Mouse (Mus musculus): ENCODE measurements around the gene Adgrf5. TPM values are rescaled to one million over a fixed set of nuclear protein-coding genes. Genes with fewer than 3 reads are reported as not detected.

Gene Adgrf5
- total and polyA plus RNA-seq, 3 experiments: not detected

DNA sequence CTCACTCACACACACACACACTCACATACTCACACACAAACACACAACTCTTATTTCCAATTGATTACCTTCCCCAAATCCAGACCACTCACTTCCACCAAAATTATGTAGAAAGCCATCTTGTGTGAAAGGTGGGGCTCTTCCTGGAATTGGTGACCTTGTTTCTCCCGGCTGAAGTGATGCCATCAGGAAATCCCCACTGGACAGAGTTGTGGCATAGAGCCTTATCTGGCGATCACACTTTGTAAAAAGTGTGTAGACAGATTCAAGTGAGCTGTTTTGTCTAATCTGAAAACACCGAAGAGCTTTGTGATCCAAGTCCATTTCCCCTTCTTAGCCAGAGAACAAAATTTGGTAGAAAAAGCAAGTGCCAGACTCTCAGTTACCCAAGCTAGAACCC lies 46.1 kb downstream of the Adgrf5 start:
- H3K27me3 ChIP-seq (replicated peaks): no peaks in the 10 kb centered on the region
- H3K4me3 ChIP-seq (replicated peaks in 1 of 3; ENCODE audit: low read depth in 2 of 3, low read length in 2 of 3, poor library complexity in 1 of 3): no peak overlapping the region
- no peak overlapping the region for H3K9ac ChIP-seq (ENCODE audit: insufficient read depth, low read depth)
- no peaks in the 10 kb centered on the region; the same call in 1 of the 2 replicates for H3K79me2 ChIP-seq (replicated peaks; ENCODE audit: control insufficient read depth, extremely low read depth, insufficient read depth, poor library complexity, severe bottlenecking)
- peaks cover 45% of the 10 kb centered on the region for H3K9me3 ChIP-seq (replicated peaks; ENCODE audit: low read length)
- H3K36me3 ChIP-seq (replicated peaks in 1 of 2; ENCODE audit: control insufficient read depth in 1 of 2, insufficient read depth in 1 of 2, low read length in 1 of 2): no peaks in the 10 kb centered on the region
- DNase-seq (ENCODE audit: extremely low read depth): no peak
- no peak overlapping the region for H3K27ac ChIP-seq (ENCODE audit: insufficient read depth, low read depth)
- no peak for TF ChIP-seq MAFK (IDR thresholded peaks at IDR 0.05; ENCODE audit: insufficient replicate concordance, low read length)
- no peak for TF ChIP-seq ETS1 (conservative IDR thresholded peaks at IDR 0.05; ENCODE audit: low read depth, low read length)
- TF ChIP-seq USF1 (IDR thresholded peaks at IDR 0.05; ENCODE audit: low read depth, low read length): no peak
- TF ChIP-seq KAT2A (IDR thresholded peaks at IDR 0.05; ENCODE audit: insufficient replicate concordance, low read length): no peak
- no peak for TF ChIP-seq ZMIZ1 (IDR thresholded peaks at IDR 0.05; ENCODE audit: low read depth, low read length)
- no peak for TF ChIP-seq MEF2A (IDR thresholded peaks at IDR 0.05; ENCODE audit: borderline replicate concordance, low read depth, low read length)
- no peak for TF ChIP-seq MXI1 (IDR thresholded peaks at IDR 0.05; ENCODE audit: low read depth, low read length)
- no peak for TF ChIP-seq RAD21 (IDR thresholded peaks at IDR 0.05; ENCODE audit: low read depth, low read length)
- dilution Hi-C loops (cut with MboI; ENCODE audit: extremely low pct_ligation_motif_present, extremely low pct_unique_long_range_greater_than_20kb, low sequenced_read_pairs): no loop called here
- H3K4me2 ChIP-seq (ENCODE audit: insufficient read depth, low read depth, poor library complexity, severe bottlenecking): no peak overlapping the region
- in situ Hi-C loops (cut with MboI; ENCODE audit: low pct_ligation_motif_present, low pct_unique_long_range_greater_than_20kb, low sequenced_read_pairs): no loop called here
- H3K4me1 ChIP-seq (ENCODE audit: control insufficient read depth in 1 of 2, insufficient read depth in 2 of 2): no peaks in the 10 kb centered on the region

DNA sequence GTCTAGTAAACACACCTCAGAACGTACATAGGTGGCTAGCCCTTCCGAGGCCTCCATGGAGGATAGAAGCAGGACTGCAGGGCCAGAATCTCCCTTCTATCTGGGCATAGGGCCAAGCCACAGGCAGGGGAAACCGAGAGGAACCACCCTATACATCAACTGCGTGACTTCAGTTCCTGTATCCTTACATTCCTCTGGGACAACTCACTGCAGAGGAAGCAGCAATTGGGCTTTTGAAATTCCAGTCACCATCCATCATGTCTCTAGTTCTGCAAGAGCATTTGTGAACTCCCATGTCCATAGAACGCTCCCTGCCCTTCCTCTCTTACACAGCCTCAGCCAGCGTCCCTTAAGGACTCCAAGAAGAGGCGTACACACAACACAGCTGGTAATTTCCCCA lies 47.3 kb downstream of the Adgrf5 start:
- TF ChIP-seq IRF4 (IDR thresholded peaks at IDR 0.05; ENCODE audit: low read depth, low read length) (no peak), POLR2AphosphoS2 (IDR thresholded peaks at IDR 0.05; ENCODE audit: low read depth, low read length) (no peak), TBP (conservative IDR thresholded peaks at IDR 0.05; ENCODE audit: low read depth, low read length) (no peak), POLR2A (IDR thresholded peaks at IDR 0.05; ENCODE audit: low read depth, low read length) (no peak), USF1 (IDR thresholded peaks at IDR 0.05; ENCODE audit: low read depth, low read length) (no peak), MEF2A (IDR thresholded peaks at IDR 0.05; ENCODE audit: borderline replicate concordance, low read depth, low read length) (no peak), BHLHE40 (IDR thresholded peaks at IDR 0.05; ENCODE audit: low read depth, low read length) (no peak), ZC3H11A (IDR thresholded peaks at IDR 0.05; ENCODE audit: low read depth, low read length) (no peak), USF2 (conservative IDR thresholded peaks at IDR 0.05; ENCODE audit: low read depth, low read length) (no peak), MAFK (IDR thresholded peaks at IDR 0.05; ENCODE audit: insufficient replicate concordance, low read length) (no peak), ZKSCAN1 (IDR thresholded peaks at IDR 0.05; ENCODE audit: borderline replicate concordance, low read depth, low read length) (no peak), JUND (conservative IDR thresholded peaks at IDR 0.05; ENCODE audit: low read depth, low read length) (no peak), HCFC1 (IDR thresholded peaks at IDR 0.05; ENCODE audit: low read depth, low read length) (no peak), TCF12 (IDR thresholded peaks at IDR 0.05; ENCODE audit: low read depth, low read length) (no peak), MAZ (IDR thresholded peaks at IDR 0.05; ENCODE audit: low read depth, low read length) (no peak), SIN3A (IDR thresholded peaks at IDR 0.05; ENCODE audit: low read length) (no peak)
- no peak overlapping the region for H3K4me3 ChIP-seq (replicated peaks in 1 of 3; ENCODE audit: low read depth in 2 of 3, low read length in 2 of 3, poor library complexity in 1 of 3)
- H3K79me2 ChIP-seq (replicated peaks; ENCODE audit: control insufficient read depth, extremely low read depth, insufficient read depth, poor library complexity, severe bottlenecking): no peaks in the 10 kb centered on the region; the same call in 1 of the 2 replicates
- H3K4me1 ChIP-seq (ENCODE audit: control insufficient read depth in 1 of 2, insufficient read depth in 2 of 2): no peaks in the 10 kb centered on the region
- H3K4me2 ChIP-seq (ENCODE audit: insufficient read depth, low read depth, poor library complexity, severe bottlenecking): no peak overlapping the region
- H3K36me3 ChIP-seq (replicated peaks in 1 of 2; ENCODE audit: control insufficient read depth in 1 of 2, insufficient read depth in 1 of 2, low read length in 1 of 2): no peaks in the 10 kb centered on the region
- in situ Hi-C loops (cut with MboI; ENCODE audit: low pct_ligation_motif_present, low pct_unique_long_range_greater_than_20kb, low sequenced_read_pairs): no loop called here
- no peaks in the 10 kb centered on the region for H3K27me3 ChIP-seq (replicated peaks)
- H3K9me3 ChIP-seq (replicated peaks; ENCODE audit: low read length): peaks cover 42% of the 10 kb centered on the region
- dilution Hi-C loops (cut with MboI; ENCODE audit: extremely low pct_ligation_motif_present, extremely low pct_unique_long_range_greater_than_20kb, low sequenced_read_pairs): no loop called here
- H3K27ac ChIP-seq (ENCODE audit: insufficient read depth, low read depth): no peak overlapping the region
- no peak for DNase-seq (ENCODE audit: extremely low read depth)
- no peak overlapping the region for H3K9ac ChIP-seq (ENCODE audit: insufficient read depth, low read depth)

All from CH12.LX (cell line).